Mouse (Mus musculus) liver, postnatal 0 days (tissue): ENCODE data around the gene Dgke.

ENCODE experiments used
- CTCF ChIP-seq: sonication (generic); IDR thresholded peaks from 2 replicates; pipeline ENCODE4 v1.5.1; 2016; ENCODE audit warnings: antibody characterized with exemption, low read depth
- EP300 ChIP-seq: IDR thresholded peaks from 2 replicates; pipeline ENCODE4 v1.6.1; 2016; ENCODE audit warnings: antibody characterized with exemption, low read depth, mild to moderate bottlenecking

DNA sequence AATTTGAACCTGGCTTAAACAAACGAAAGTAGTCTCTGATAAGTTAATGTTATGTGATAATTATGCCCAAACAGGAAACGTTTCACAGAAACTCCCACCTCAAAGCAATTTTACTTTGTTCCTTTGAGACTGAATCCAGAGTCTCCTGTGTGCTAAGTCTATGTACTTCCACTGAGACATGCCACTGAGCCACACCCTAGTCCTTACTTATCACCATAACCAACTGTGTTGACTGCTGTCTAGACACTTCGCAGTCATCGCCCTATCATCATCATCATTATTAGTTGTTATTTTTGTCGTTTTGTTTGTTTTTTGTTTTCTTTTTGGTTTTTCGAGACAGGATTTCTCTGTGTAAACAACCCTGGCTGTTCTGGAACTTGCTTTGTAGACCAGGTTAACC, 2.3 kb downstream of the Dgke start:
- no peak for TF ChIP-seq CTCF
- no peak for TF ChIP-seq EP300
